8 mouse cellular contexts compared by ENCODE assay signal in genomic region chr17:33539106-33539675, GRCm38 (mm10). TPM values are rescaled to one million over a fixed set of nuclear protein-coding genes. Genes with fewer than 3 reads are reported as not detected.
DNase-seq lines count a peak whose midpoint lies in the region; ATAC-seq lines count a peak whose summit lies in the region.

No protein-coding gene starts in this region.

- H3K9me3 ChIP-seq in forebrain, embryonic 16.5 days (ENCODE audit: control insufficient read depth, low read length), result no peaks in the 10 kb centered on the region
- no peaks in the 10 kb centered on the region for H3K9me3 ChIP-seq in forebrain, embryonic 10.5 days
- H3K9me3 ChIP-seq in midbrain, embryonic 14.5 days (ENCODE audit: control insufficient read depth, low read length), result no peaks in the 10 kb centered on the region
- H3K9me3 ChIP-seq in midbrain, embryonic 15.5 days, result no peaks in the 10 kb centered on the region

- H3K4me3 ChIP-seq in forebrain, embryonic 16.5 days (replicated peaks; ENCODE audit: low read length), result no peak overlapping the region
- no peak overlapping the region for H3K4me3 ChIP-seq in forebrain, embryonic 10.5 days
- H3K4me3 ChIP-seq in midbrain, embryonic 14.5 days (replicated peaks; ENCODE audit: low read depth, low read length), result no peak overlapping the region
- H3K4me3 ChIP-seq in midbrain, embryonic 15.5 days, result no peak overlapping the region

- no peak overlapping the region for H3K4me2 ChIP-seq in forebrain, embryonic 16.5 days (ENCODE audit: low read length)
- H3K4me2 ChIP-seq in midbrain, embryonic 14.5 days (ENCODE audit: low read length), result no peak overlapping the region
- no peak overlapping the region for H3K4me2 ChIP-seq in midbrain, embryonic 15.5 days

- ATAC-seq in forebrain, embryonic 16.5 days, result peak; percentile 57; the same call in 1 of the 2 replicates
- ATAC-seq in midbrain, embryonic 14.5 days (ENCODE audit: low FRiP score, low TSS enrichment), result no peak
- ATAC-seq in midbrain, embryonic 15.5 days (replicated peaks), result no peak

- no peaks in the 10 kb centered on the region for H3K4me1 ChIP-seq in forebrain, embryonic 16.5 days (replicated peaks; ENCODE audit: control insufficient read depth, insufficient read depth, low read length)
- no peaks in the 10 kb centered on the region for H3K4me1 ChIP-seq in forebrain, embryonic 10.5 days
- no peaks in the 10 kb centered on the region for H3K4me1 ChIP-seq in midbrain, embryonic 14.5 days (ENCODE audit: control insufficient read depth, insufficient read depth, low read length)
- H3K4me1 ChIP-seq in midbrain, embryonic 15.5 days, result no peaks in the 10 kb centered on the region

- no peak overlapping the region for H3K27ac ChIP-seq in forebrain, embryonic 16.5 days (ENCODE audit: low read length)
- no peak overlapping the region for H3K27ac ChIP-seq in forebrain, embryonic 10.5 days
- no peak overlapping the region for H3K27ac ChIP-seq in midbrain, embryonic 14.5 days (replicated peaks; ENCODE audit: low read depth, low read length)
- H3K27ac ChIP-seq in midbrain, embryonic 15.5 days, result no peak overlapping the region

- H3K36me3 ChIP-seq in forebrain, embryonic 16.5 days (ENCODE audit: control insufficient read depth, insufficient read depth), result 0 out of 2 replicates have a peak, but pooled peaks cover 8% of the 10 kb centered on the region
- peaks cover 58% of the 10 kb centered on the region for H3K36me3 ChIP-seq in forebrain, embryonic 10.5 days (replicated peaks)
- peaks cover 42% of the 10 kb centered on the region for H3K36me3 ChIP-seq in midbrain, embryonic 14.5 days (ENCODE audit: control insufficient read depth, insufficient read depth, low read length)
- H3K36me3 ChIP-seq in midbrain, embryonic 15.5 days (replicated peaks), result peaks cover 21% of the 10 kb centered on the region

- 89% methylated on average over 3 of the region's 3 CpGs for WGBS in forebrain, embryonic 16.5 days
- 93% methylated on average over 3 of the region's 3 CpGs for WGBS in forebrain, embryonic 10.5 days
- 90% methylated on average over 3 of the region's 3 CpGs for WGBS in midbrain, embryonic 14.5 days
- 93% methylated on average over 3 of the region's 3 CpGs for WGBS in midbrain, embryonic 15.5 days

- intact Hi-C loops in heart, postnatal 36 days (cut with DNase I), result no loop called here

- no peaks in the 10 kb centered on the region for H3K27me3 ChIP-seq in forebrain, embryonic 16.5 days (replicated peaks; ENCODE audit: control insufficient read depth, insufficient read depth, low read length)
- H3K27me3 ChIP-seq in forebrain, embryonic 10.5 days (ENCODE audit: poor library complexity, severe bottlenecking), result no peaks in the 10 kb centered on the region
- no peaks in the 10 kb centered on the region for H3K27me3 ChIP-seq in midbrain, embryonic 14.5 days (ENCODE audit: control insufficient read depth, insufficient read depth, low read length)
- H3K27me3 ChIP-seq in midbrain, embryonic 15.5 days (replicated peaks), result no peaks in the 10 kb centered on the region

- H3K9ac ChIP-seq in forebrain, embryonic 16.5 days (replicated peaks; ENCODE audit: low read depth, low read length), result no peak overlapping the region
- H3K9ac ChIP-seq in midbrain, embryonic 14.5 days (replicated peaks; ENCODE audit: low read length), result no peak overlapping the region
- no peak overlapping the region for H3K9ac ChIP-seq in midbrain, embryonic 15.5 days

- DNase-seq in forebrain, embryonic 10.5 days (ENCODE audit: extremely low spot score, low spot score), result no peak
- peak; percentile 79 for DNase-seq in midbrain, embryonic 14.5 days
- peak; percentile 62 for DNase-seq in cerebellum, adult 11 months
- DNase-seq in heart, postnatal 36 days, result peak; percentile 49 to 64
- DNase-seq in lung, postnatal 10 days, result peak; percentile 74
- DNase-seq in thymus, postnatal 0 days (ENCODE audit: low spot score), result peak; percentile 60

RNA-seq across cellular contexts. Expression of gene Adamts10, which starts 15.2 kb away (rescaled TPM):
- polyA plus RNA-seq in forebrain, embryonic 16.5 days (2015; fragmentation: Nextera tagmentation; extraction: Ambion mirVana), result 36.2 and 49.8 TPM in 2 replicates
- 42.6 and 47.3 TPM in 2 replicates for polyA plus RNA-seq in forebrain, embryonic 10.5 days (2016; fragmentation: Nextera tagmentation; extraction: Ambion mirVana)
- 39.3 and 41.7 TPM in 2 replicates for polyA plus RNA-seq in midbrain, embryonic 14.5 days (2014; fragmentation: Nextera tagmentation; extraction: Ambion mirVana)
- polyA plus RNA-seq in midbrain, embryonic 15.5 days (2015; fragmentation: Nextera tagmentation; extraction: Ambion mirVana), result 67.7 and 69.7 TPM in 2 replicates
- total RNA-seq in heart, postnatal 36 days (2021), result 10 to 100 TPM; 18.3 to 19.7 TPM
- polyA plus RNA-seq in thymus, postnatal 0 days (2015; fragmentation: Nextera tagmentation; extraction: Ambion mirVana), result 19.6 and 21.0 TPM in 2 replicates

RNA-seq across cellular contexts. Expression of gene Myo1f, which starts 16.3 kb away (rescaled TPM):
- 1.9 and 2.0 TPM in 2 replicates for polyA plus RNA-seq in forebrain, embryonic 16.5 days (2015; fragmentation: Nextera tagmentation; extraction: Ambion mirVana)
- 1.6 and 2.2 TPM in 2 replicates for polyA plus RNA-seq in forebrain, embryonic 10.5 days (2016; fragmentation: Nextera tagmentation; extraction: Ambion mirVana)
- 0.72 and 1.8 TPM in 2 replicates for polyA plus RNA-seq in midbrain, embryonic 14.5 days (2014; fragmentation: Nextera tagmentation; extraction: Ambion mirVana)
- 1.5 and 1.9 TPM in 2 replicates for polyA plus RNA-seq in midbrain, embryonic 15.5 days (2015; fragmentation: Nextera tagmentation; extraction: Ambion mirVana)
- total RNA-seq in heart, postnatal 36 days (2021), result 1 to 10 TPM; 2.2 to 2.8 TPM
- 10.9 and 12.7 TPM in 2 replicates for polyA plus RNA-seq in thymus, postnatal 0 days (2015; fragmentation: Nextera tagmentation; extraction: Ambion mirVana)
